8 mouse cellular contexts compared by ENCODE assay signal in the genomic region with DNA sequence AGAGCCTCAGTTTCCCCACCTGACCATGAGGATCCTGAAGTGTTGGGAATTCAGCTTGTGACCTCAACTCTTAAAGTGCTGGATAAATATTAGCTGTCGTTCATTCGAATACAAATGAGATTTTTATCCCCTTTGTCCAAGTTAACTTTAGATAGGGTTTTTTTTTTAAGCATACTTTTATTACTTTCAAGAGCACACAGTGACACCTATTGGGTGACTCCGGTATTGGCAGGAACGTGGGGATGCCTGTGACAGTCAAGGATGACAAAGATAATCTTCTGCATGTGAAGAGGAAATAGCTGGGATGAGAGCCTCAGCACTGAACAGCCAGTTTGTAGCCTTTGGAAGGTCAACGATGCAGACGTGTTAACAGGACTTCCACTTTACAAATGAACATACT.
A peak's percentile ranks its signal among the peaks of the same experiment; 100 is the strongest.
DNase-seq lines count a peak whose midpoint lies in the region; ATAC-seq and TF ChIP-seq lines count a peak whose summit lies in the region.
"Not testable (repeated sequence)": the region's sequence is repeated elsewhere in the genome, so short reads cannot be mapped to it uniquely, and the experiment has no call there.

No protein-coding gene starts in this region.

- H3K79me2 ChIP-seq in heart, adult 2 months (replicated peaks; ENCODE audit: control insufficient read depth, insufficient read depth, low read length) = not testable (repeated sequence)

- not testable (repeated sequence) for H3K36me3 ChIP-seq in heart, adult 2 months (ENCODE audit: control insufficient read depth, insufficient read depth, low read length); limb, embryonic 14.5 days (ENCODE audit: control insufficient read depth, insufficient read depth, low read length)

- intact Hi-C loops in heart, adult 2 months (cut with DNase I) = loop anchor here (1.0 kb wide), 2 partner anchors 202 to 325 kb away; no protein-coding TSS in a partner anchor

- not testable (repeated sequence) for H3K9ac ChIP-seq in heart, adult 2 months (ENCODE audit: low read depth, low read length); limb, embryonic 14.5 days (ENCODE audit: low read depth, low read length, severe bottlenecking)

- not testable (repeated sequence) for H3K27ac ChIP-seq in heart, adult 2 months; limb, embryonic 14.5 days (replicated peaks; ENCODE audit: low read depth, low read length)

- WGBS in heart, adult 2 months = 2% methylated on average over 6 of the region's 6 CpGs
- WGBS in limb, embryonic 14.5 days = 9% methylated on average over 6 of the region's 6 CpGs

- H3K4me2 ChIP-seq in limb, embryonic 14.5 days (replicated peaks; ENCODE audit: low read depth, low read length, severe bottlenecking) = not testable (repeated sequence)

- not testable (repeated sequence) for H3K27me3 ChIP-seq in heart, adult 2 months (ENCODE audit: control insufficient read depth, insufficient read depth, low read length); limb, embryonic 14.5 days (ENCODE audit: control insufficient read depth, insufficient read depth, low read length)

- ATAC-seq in limb, embryonic 14.5 days (ENCODE audit: low FRiP score, low read depth) = not testable (repeated sequence)

- not testable (repeated sequence) for TF ChIP-seq POLR2A in heart, adult 2 months (IDR thresholded peaks at IDR 0.05; ENCODE audit: insufficient read depth, low read depth, low read length); limb, embryonic 14.5 days (IDR thresholded peaks at IDR 0.05; ENCODE audit: borderline replicate concordance, extremely low read depth, insufficient read depth, insufficient read length)

- peak; percentile 46 for DNase-seq in ES-CJ7 (ENCODE audit: low read depth, low spot score)
- peak; percentile 39 for DNase-seq in c-Kit-positive CD71-negative TER-119-negative erythroid progenitor cells, embryonic 14.5 days (ENCODE audit: low read depth)
- peak; percentile 57 for DNase-seq in embryo, embryonic 9.5 days (ENCODE audit: extremely low spot score)
- peak; percentile 28 to 66 for DNase-seq in heart, adult 2 months
- DNase-seq in kidney, postnatal 4 days = peak; percentile 74 to 75
- DNase-seq in limb, embryonic 14.5 days (ENCODE audit: low spot score) = peak; percentile 62
- DNase-seq in neural tube, embryonic 10.5 days (ENCODE audit: extremely low spot score, low spot score) = peak; percentile 58
- peak; percentile 28 for DNase-seq in thymus, postnatal 25 days

- H3K9me3 ChIP-seq in limb, embryonic 14.5 days (ENCODE audit: control insufficient read depth, low read length) = not testable (repeated sequence)

- TF ChIP-seq EP300 in heart, adult 2 months (IDR thresholded peaks at IDR 0.05; ENCODE audit: insufficient read depth, low read depth, low read length) = not testable (repeated sequence)

- not testable (repeated sequence) for H3K4me1 ChIP-seq in heart, adult 2 months (ENCODE audit: control insufficient read depth, insufficient read depth, low read length)
- peaks cover 10% of the 10 kb centered on the region for H3K4me1 ChIP-seq in limb, embryonic 14.5 days (ENCODE audit: control insufficient read depth, insufficient read depth, low read length)

- peak; percentile 80 for TF ChIP-seq CTCF in heart, adult 2 months (IDR thresholded peaks at IDR 0.05)

- not testable (repeated sequence) for H3K4me3 ChIP-seq in heart, adult 2 months; limb, embryonic 14.5 days (replicated peaks; ENCODE audit: low read length)
